In genomic region chr15:80910790-80911531, GRCm38 (mm10) we compare ENCODE assay signal across 13 mouse cellular contexts. TPM values are rescaled to one million over a fixed set of nuclear protein-coding genes. Genes with fewer than 3 reads are reported as not detected.
DNase-seq lines count a peak whose midpoint lies in the region; ATAC-seq and TF ChIP-seq lines count a peak whose summit lies in the region.
"Had no signal": no experiment of that assay in that cellular context is flagged by ENCODE, and none has a peak within 500 bp of the region (broad histone marks: within the 10 kb centered on the region; RNA-seq: fewer than 3 reads in every experiment).

No protein-coding gene starts in this region.

- TF ChIP-seq CTCF in bone marrow, adult 2 months (IDR thresholded peaks at IDR 0.05; ENCODE audit: control insufficient read depth, insufficient read depth, low read length): no peak

- H3K27me3 ChIP-seq in liver, embryonic 12.5 days (replicated peaks): no peaks in the 10 kb centered on the region
- H3K27me3 ChIP-seq: embryonic facial prominence, embryonic 13.5 days; forebrain, embryonic 12.5 days had no signal

- H3K9ac ChIP-seq in liver, embryonic 12.5 days: peak overlapping the region; percentile 51
- H3K9ac ChIP-seq: embryonic facial prominence, embryonic 13.5 days; forebrain, embryonic 12.5 days; lung, embryonic 14.5 days had no signal

- intact Hi-C loops in heart, postnatal 10 days (cut with DNase I): no loop called here

- H3K9me3 ChIP-seq in liver, embryonic 12.5 days (replicated peaks): no peaks in the 10 kb centered on the region
- H3K9me3 ChIP-seq: embryonic facial prominence, embryonic 13.5 days; forebrain, embryonic 12.5 days; limb, embryonic 10.5 days had no signal

- WGBS in bone marrow, adult 2 months: 52% methylated on average over 4 of the region's 4 CpGs
- WGBS in liver, embryonic 12.5 days (ENCODE audit: insufficient replicate concordance): 30% methylated on average over 4 of the region's 4 CpGs

- H3K4me1 ChIP-seq in bone marrow, adult 2 months (ENCODE audit: control insufficient read depth, insufficient read depth, low read length): peaks cover 2% of the 10 kb centered on the region
- H3K4me1 ChIP-seq in liver, embryonic 12.5 days: peaks cover 39% of the 10 kb centered on the region
- H3K4me1 ChIP-seq: embryonic facial prominence, embryonic 13.5 days; forebrain, embryonic 12.5 days; limb, embryonic 10.5 days had no signal

- H3K27ac ChIP-seq in bone marrow, adult 2 months (ENCODE audit: control insufficient read depth, insufficient read depth, low read depth, low read length, poor library complexity): peak overlapping the region; percentile 12
- H3K27ac ChIP-seq in liver, embryonic 12.5 days: peak overlapping the region; percentile 88
- H3K27ac ChIP-seq: embryonic facial prominence, embryonic 13.5 days; forebrain, embryonic 12.5 days; limb, embryonic 10.5 days had no signal

- H3K36me3 ChIP-seq in liver, embryonic 12.5 days: peaks cover 95% of the 10 kb centered on the region

- H3K4me3 ChIP-seq in bone marrow, adult 2 months (replicated peaks; ENCODE audit: control insufficient read depth, low read depth, low read length): no peak overlapping the region
- H3K4me3 ChIP-seq in liver, embryonic 12.5 days: no peak overlapping the region
- H3K4me3 ChIP-seq: embryonic facial prominence, embryonic 13.5 days; forebrain, embryonic 12.5 days; limb, embryonic 10.5 days had no signal

- no peak for DNase-seq in lung, postnatal 14 days
- DNase-seq in adrenal gland, adult 18-20 months (ENCODE audit: low spot score in 2 of 2): no peak
- DNase-seq in heart, postnatal 10 days: no peak
- DNase-seq: cerebellum, adult 18-20 months; lung, embryonic 14.5 days; right cerebral cortex, postnatal 4 days had no signal

- no peak for TF ChIP-seq POLR2A in bone marrow, adult 2 months (IDR thresholded peaks at IDR 0.05; ENCODE audit: borderline replicate concordance, control insufficient read depth, low read depth, low read length)

- H3K4me2 ChIP-seq in liver, embryonic 12.5 days: peak overlapping the region; percentile 55
- H3K4me2 ChIP-seq: embryonic facial prominence, embryonic 13.5 days; forebrain, embryonic 12.5 days; lung, embryonic 14.5 days had no signal

- peak; percentile 78 for ATAC-seq in common myeloid progenitor, adult 5-6 weeks (replicated peaks; ENCODE audit: low read depth, poor library complexity, severe bottlenecking)
- ATAC-seq in liver, embryonic 12.5 days: peak; percentile 99
- ATAC-seq in megakaryocyte-erythroid progenitor cell, adult 5-6 weeks (replicated peaks; ENCODE audit: low FRiP score, low TSS enrichment, poor library complexity, severe bottlenecking): peak; percentile 92

RNA-seq across cellular contexts. Expression of gene Adsl, which starts 37.3 kb away (rescaled TPM):
- 11.1 and 16.4 TPM in 2 replicates for polyA plus RNA-seq in bone marrow, adult 2 months (2011; ENCODE audit: insufficient read depth, insufficient read length, low replicate concordance, missing spikeins)
- 200 and 219 TPM in 2 replicates for total RNA-seq in common myeloid progenitor, adult 5-6 weeks (2017)
- polyA plus RNA-seq in liver, embryonic 12.5 days (2016; fragmentation: Nextera tagmentation; extraction: Ambion mirVana): 171 and 181 TPM in 2 replicates
- 81.2 and 81.5 TPM in 2 replicates for total RNA-seq in megakaryocyte-erythroid progenitor cell, adult 5-6 weeks (2014; fragmentation: Nextera tagmentation)
- total RNA-seq in megakaryocyte-erythroid progenitor cell, adult 5-6 weeks (2017): 197 and 210 TPM in 2 replicates
- total RNA-seq in adrenal gland, adult 18-20 months (2021): 10 to 100 TPM; 34.8 to 37.1 TPM
- 10 to 100 TPM; 81.1 to 86.2 TPM for total RNA-seq in heart, postnatal 10 days (2021)
